ENCODE assay signal across 8 mouse cellular contexts in genomic region chr7:126976878-126977459, GRCm38 (mm10). TPM values are rescaled to one million over a fixed set of nuclear protein-coding genes. Genes with fewer than 3 reads are reported as not detected.
DNase-seq lines count a peak whose midpoint lies in the region; ATAC-seq and TF ChIP-seq lines count a peak whose summit lies in the region.

No protein-coding gene starts in this region.

- TF ChIP-seq RAD21 in CH12.LX (IDR thresholded peaks at IDR 0.05; ENCODE audit: low read depth, low read length) = no peak

- peak overlapping the region; percentile 89 for H3K9ac ChIP-seq in CH12.LX (ENCODE audit: insufficient read depth, low read depth)
- peak overlapping the region; percentile 99 for H3K9ac ChIP-seq in forebrain, embryonic 13.5 days
- H3K9ac ChIP-seq in limb, embryonic 14.5 days (ENCODE audit: low read depth, low read length, severe bottlenecking) = peak overlapping the region; percentile 96

- peaks cover 28 to 58% of the 10 kb centered on the region in 2 experiments for H3K36me3 ChIP-seq in CH12.LX (replicated peaks in 1 of 2; ENCODE audit: control insufficient read depth in 1 of 2, insufficient read depth in 1 of 2, low read length in 1 of 2)
- peaks cover 34% of the 10 kb centered on the region for H3K36me3 ChIP-seq in forebrain, embryonic 13.5 days (ENCODE audit: poor library complexity, severe bottlenecking)
- H3K36me3 ChIP-seq in limb, embryonic 14.5 days (ENCODE audit: control insufficient read depth, insufficient read depth, low read length) = peaks cover 33% of the 10 kb centered on the region

- TF ChIP-seq CTCF in CH12.LX (conservative IDR thresholded peaks at IDR 0.05 in 1 of 2, IDR thresholded peaks at IDR 0.05 in 1 of 2; ENCODE audit: low read depth in 2 of 2, low read length in 2 of 2) = no peak
- no peak for TF ChIP-seq CTCF in olfactory bulb, adult 2 months (IDR thresholded peaks at IDR 0.05; ENCODE audit: insufficient read depth, low read depth, low read length)

- peak overlapping the region; percentile 76 to 98 (median 97) for H3K4me3 ChIP-seq in CH12.LX (replicated peaks in 1 of 3; ENCODE audit: low read depth in 2 of 3, low read length in 2 of 3, poor library complexity in 1 of 3)
- peak overlapping the region; percentile 99 for H3K4me3 ChIP-seq in forebrain, embryonic 13.5 days
- H3K4me3 ChIP-seq in limb, embryonic 14.5 days (replicated peaks; ENCODE audit: low read length) = peak overlapping the region; percentile 97
- H3K4me3 ChIP-seq in olfactory bulb, adult 2 months (ENCODE audit: insufficient read depth, low read depth, low read length) = peak overlapping the region; percentile 89

- H3K4me2 ChIP-seq in CH12.LX (ENCODE audit: insufficient read depth, low read depth, poor library complexity, severe bottlenecking) = peak overlapping the region; percentile 76
- peak overlapping the region; percentile 72 for H3K4me2 ChIP-seq in forebrain, embryonic 13.5 days
- peak overlapping the region; percentile 80 for H3K4me2 ChIP-seq in limb, embryonic 14.5 days (replicated peaks; ENCODE audit: low read depth, low read length, severe bottlenecking)

- H3K9me3 ChIP-seq in CH12.LX (replicated peaks; ENCODE audit: low read length) = no peaks in the 10 kb centered on the region
- H3K9me3 ChIP-seq in forebrain, embryonic 13.5 days (replicated peaks) = no peaks in the 10 kb centered on the region
- no peaks in the 10 kb centered on the region for H3K9me3 ChIP-seq in limb, embryonic 14.5 days (ENCODE audit: control insufficient read depth, low read length)

- peaks cover 17% of the 10 kb centered on the region for H3K79me2 ChIP-seq in CH12.LX (replicated peaks; ENCODE audit: control insufficient read depth, extremely low read depth, insufficient read depth, poor library complexity, severe bottlenecking)

- no peak overlapping the region for H3K27ac ChIP-seq in CH12.LX (ENCODE audit: insufficient read depth, low read depth)
- peak overlapping the region; percentile 97; the same call in 1 of the 2 replicates for H3K27ac ChIP-seq in forebrain, embryonic 13.5 days
- peak overlapping the region; percentile 94; the same call in 1 of the 2 replicates for H3K27ac ChIP-seq in limb, embryonic 14.5 days (replicated peaks; ENCODE audit: low read depth, low read length)
- H3K27ac ChIP-seq in olfactory bulb, adult 2 months (ENCODE audit: insufficient read depth, low read depth, low read length) = no peak overlapping the region

- no peak for ATAC-seq in forebrain, embryonic 13.5 days
- ATAC-seq in limb, embryonic 14.5 days (ENCODE audit: low FRiP score, low read depth) = no peak

- TF ChIP-seq POLR2A in CH12.LX (IDR thresholded peaks at IDR 0.05; ENCODE audit: low read depth, low read length) = no peak
- TF ChIP-seq POLR2A in limb, embryonic 14.5 days (IDR thresholded peaks at IDR 0.05; ENCODE audit: borderline replicate concordance, extremely low read depth, insufficient read depth, insufficient read length) = no peak
- TF ChIP-seq POLR2A in olfactory bulb, adult 2 months (IDR thresholded peaks at IDR 0.05; ENCODE audit: insufficient read depth, low read depth, low read length) = no peak

- H3K4me1 ChIP-seq in CH12.LX (ENCODE audit: control insufficient read depth in 1 of 2, insufficient read depth in 2 of 2) = peaks cover 10 to 38% of the 10 kb centered on the region in 2 experiments
- H3K4me1 ChIP-seq in forebrain, embryonic 13.5 days = peaks cover 12% of the 10 kb centered on the region
- peaks cover 7% of the 10 kb centered on the region; the same call in 1 of the 2 replicates for H3K4me1 ChIP-seq in limb, embryonic 14.5 days (ENCODE audit: control insufficient read depth, insufficient read depth, low read length)
- peaks cover 3% of the 10 kb centered on the region for H3K4me1 ChIP-seq in olfactory bulb, adult 2 months (ENCODE audit: control insufficient read depth, insufficient read depth, low read length)

- H3K27me3 ChIP-seq in CH12.LX (replicated peaks) = no peaks in the 10 kb centered on the region
- no peaks in the 10 kb centered on the region for H3K27me3 ChIP-seq in forebrain, embryonic 13.5 days
- no peaks in the 10 kb centered on the region for H3K27me3 ChIP-seq in limb, embryonic 14.5 days (ENCODE audit: control insufficient read depth, insufficient read depth, low read length)

- TF ChIP-seq EP300 in CH12.LX (IDR thresholded peaks at IDR 0.05; ENCODE audit: low read length) = no peak

- DNase-seq in embryo, embryonic 10.5 days (ENCODE audit: low spot score) = peak; percentile 18
- DNase-seq in embryo, embryonic 10 days (ENCODE audit: low spot score) = no peak
- DNase-seq in CH12.LX (ENCODE audit: extremely low read depth) = no peak
- DNase-seq in limb, embryonic 14.5 days (ENCODE audit: low spot score) = no peak
- DNase-seq in right cerebral cortex, postnatal 14 days = no peak
- no peak for DNase-seq in urinary bladder, postnatal 14 days (ENCODE audit: low spot score)

- in situ Hi-C loops in CH12.LX (cut with MboI; ENCODE audit: low pct_ligation_motif_present, low pct_unique_long_range_greater_than_20kb, low sequenced_read_pairs) = loop anchor here (25.0 kb wide), 1 partner anchor 810 kb away; the partner anchor contains the start of genes Gm49388 and Setd1a

- WGBS in forebrain, embryonic 13.5 days = 29% methylated on average over 14 of the region's 14 CpGs
- WGBS in limb, embryonic 14.5 days = 27% methylated on average over 14 of the region's 14 CpGs
- 28% methylated on average over 14 of the region's 14 CpGs for WGBS in olfactory bulb, adult 2 months

- dilution Hi-C loops in CH12.LX (cut with MboI; ENCODE audit: extremely low pct_ligation_motif_present, extremely low pct_unique_long_range_greater_than_20kb, low sequenced_read_pairs) = no loop called here

TF ChIP-seq in CH12.LX, 34 proteins besides CTCF, POLR2A, EP300 and RAD21 (continues in another document):
- no peak for TF ChIP-seq USF1 (IDR thresholded peaks at IDR 0.05; ENCODE audit: low read depth, low read length)
- TF ChIP-seq NRF1 (IDR thresholded peaks at IDR 0.05; ENCODE audit: low read depth, low read length) = no peak
- TF ChIP-seq MAZ (IDR thresholded peaks at IDR 0.05; ENCODE audit: low read depth, low read length) = no peak
- TF ChIP-seq POLR2AphosphoS2 (IDR thresholded peaks at IDR 0.05; ENCODE audit: low read depth, low read length) = no peak
- TF ChIP-seq TCF12 (IDR thresholded peaks at IDR 0.05; ENCODE audit: low read depth, low read length) = no peak
- TF ChIP-seq ZC3H11A (IDR thresholded peaks at IDR 0.05; ENCODE audit: low read depth, low read length) = no peak
- no peak for TF ChIP-seq ETS1 (conservative IDR thresholded peaks at IDR 0.05; ENCODE audit: low read depth, low read length)
- no peak for TF ChIP-seq MYC (IDR thresholded peaks at IDR 0.05; ENCODE audit: low read depth, low read length)
- TF ChIP-seq SIN3A (IDR thresholded peaks at IDR 0.05; ENCODE audit: low read length) = no peak
- TF ChIP-seq MAFK (IDR thresholded peaks at IDR 0.05; ENCODE audit: insufficient replicate concordance, low read length) = no peak

RNA-seq across cellular contexts. Expression of gene Cdiptos, which starts 1.1 kb away (rescaled TPM):
- total RNA-seq in CH12.LX (2012; rRNA removed) (0.46 and 0.47 TPM in 2 replicates), CH12.LX (2014; rRNA removed) (not detected in 2 replicates)
- 0.31 and 0.97 TPM in 2 replicates for polyA plus RNA-seq in CH12.LX (2012; ENCODE audit: insufficient read length, low read depth)
- 0.42 and 1.2 TPM in 2 replicates for polyA plus RNA-seq in forebrain, embryonic 13.5 days (2015; fragmentation: Nextera tagmentation; extraction: Ambion mirVana)
- 1.5 and 1.9 TPM in 2 replicates for polyA plus RNA-seq in limb, embryonic 14.5 days (2012; rRNA removed)
- polyA plus RNA-seq in limb, embryonic 14.5 days (2014; fragmentation: Nextera tagmentation; extraction: Ambion mirVana) = 0.83 and 1.2 TPM in 2 replicates
- polyA plus RNA-seq in olfactory bulb, adult 2 months (2012; ENCODE audit: insufficient read depth, insufficient read length, low replicate concordance, missing spikeins) = not detected in 2 replicates

RNA-seq across cellular contexts. Expression of gene Cdipt, which starts 1.3 kb away (rescaled TPM):
- 72.8 and 86.2 TPM in 2 replicates for total RNA-seq in CH12.LX (2012; rRNA removed)
- total RNA-seq in CH12.LX (2014; rRNA removed) = 100 and 108 TPM in 2 replicates
- polyA plus RNA-seq in CH12.LX (2012; ENCODE audit: insufficient read length, low read depth) = 120 and 138 TPM in 2 replicates
- 82.9 and 95.8 TPM in 2 replicates for polyA plus RNA-seq in forebrain, embryonic 13.5 days (2015; fragmentation: Nextera tagmentation; extraction: Ambion mirVana)
- 123 and 172 TPM in 2 replicates for polyA plus RNA-seq in limb, embryonic 14.5 days (2012; rRNA removed)
- polyA plus RNA-seq in limb, embryonic 14.5 days (2014; fragmentation: Nextera tagmentation; extraction: Ambion mirVana) = 84.8 and 94.0 TPM in 2 replicates
- 241 TPM in 1 of 2 replicates, not detected in the other for polyA plus RNA-seq in olfactory bulb, adult 2 months (2012; ENCODE audit: insufficient read depth, insufficient read length, low replicate concordance, missing spikeins)

RNA-seq across cellular contexts. Expression of gene Sez6l2, which starts 26.6 kb away (rescaled TPM):
- 7.2 and 8.8 TPM in 2 replicates for total RNA-seq in CH12.LX (2012; rRNA removed)
- total RNA-seq in CH12.LX (2014; rRNA removed) = 8.9 and 9.9 TPM in 2 replicates
- polyA plus RNA-seq in CH12.LX (2012; ENCODE audit: insufficient read length, low read depth) = 29.2 and 29.3 TPM in 2 replicates
- 16.8 and 18.4 TPM in 2 replicates for polyA plus RNA-seq in forebrain, embryonic 13.5 days (2015; fragmentation: Nextera tagmentation; extraction: Ambion mirVana)
- polyA plus RNA-seq in limb, embryonic 14.5 days (2012; rRNA removed) = 2.5 and 3.2 TPM in 2 replicates
- 0.90 and 1.6 TPM in 2 replicates for polyA plus RNA-seq in limb, embryonic 14.5 days (2014; fragmentation: Nextera tagmentation; extraction: Ambion mirVana)
- not detected in 2 replicates for polyA plus RNA-seq in olfactory bulb, adult 2 months (2012; ENCODE audit: insufficient read depth, insufficient read length, low replicate concordance, missing spikeins)

RNA-seq across cellular contexts. Expression of gene Asphd1, which starts 27.6 kb away (rescaled TPM):
- 0.08 TPM in 1 of 2 replicates, not detected in the other for total RNA-seq in CH12.LX (2012; rRNA removed)
- total RNA-seq in CH12.LX (2014; rRNA removed) = not detected in 2 replicates
- polyA plus RNA-seq in CH12.LX (2012; ENCODE audit: insufficient read length, low read depth) = 1.3 and 1.8 TPM in 2 replicates
- polyA plus RNA-seq in forebrain, embryonic 13.5 days (2015; fragmentation: Nextera tagmentation; extraction: Ambion mirVana) = 2.5 and 5.1 TPM in 2 replicates
- 0.26 and 1.4 TPM in 2 replicates for polyA plus RNA-seq in limb, embryonic 14.5 days (2012; rRNA removed)
- polyA plus RNA-seq in limb, embryonic 14.5 days (2014; fragmentation: Nextera tagmentation; extraction: Ambion mirVana) = 0.12 and 0.15 TPM in 2 replicates
- polyA plus RNA-seq in olfactory bulb, adult 2 months (2012; ENCODE audit: insufficient read depth, insufficient read length, low replicate concordance, missing spikeins) = not detected in 2 replicates

RNA-seq across cellular contexts. Expression of gene Mvp, which starts 37.5 kb away (rescaled TPM):
- total RNA-seq in CH12.LX (2012; rRNA removed) (42.1 and 52.1 TPM in 2 replicates), CH12.LX (2014; rRNA removed) (33.3 and 35.5 TPM in 2 replicates)
- polyA plus RNA-seq in CH12.LX (2012; ENCODE audit: insufficient read length, low read depth) = 53.7 and 63.5 TPM in 2 replicates
- 2.5 and 3.2 TPM in 2 replicates for polyA plus RNA-seq in forebrain, embryonic 13.5 days (2015; fragmentation: Nextera tagmentation; extraction: Ambion mirVana)
- 7.9 and 8.0 TPM in 2 replicates for polyA plus RNA-seq in limb, embryonic 14.5 days (2012; rRNA removed)
- 7.3 and 7.9 TPM in 2 replicates for polyA plus RNA-seq in limb, embryonic 14.5 days (2014; fragmentation: Nextera tagmentation; extraction: Ambion mirVana)
- not detected in 2 replicates for polyA plus RNA-seq in olfactory bulb, adult 2 months (2012; ENCODE audit: insufficient read depth, insufficient read length, low replicate concordance, missing spikeins)

Comparison
In these comparisons a context has a peak if more than half of its experiments do, and no peak if none do; other contexts are left out.
1. H3K27ac ChIP-seq: peak in forebrain, embryonic 13.5 days (single experiment) and limb, embryonic 14.5 days (single experiment); none in CH12.LX (single experiment) and olfactory bulb, adult 2 months (single experiment).
2. Peak in every context shown above with its lines, with median percentiles within 50 percentile points of each other: H3K4me2 ChIP-seq, H3K4me3 ChIP-seq and H3K9ac ChIP-seq.